Comparison of ENCODE assay signal across 17 mouse cellular contexts in genomic region chr5:66715498-66715931, GRCm38 (mm10). TPM values are rescaled to one million over a fixed set of nuclear protein-coding genes. Genes with fewer than 3 reads are reported as not detected.
DNase-seq lines count a peak whose midpoint lies in the region; ATAC-seq and TF ChIP-seq lines count a peak whose summit lies in the region.
"Had no signal": no experiment of that assay in that cellular context is flagged by ENCODE, and none has a peak within 500 bp of the region (broad histone marks: within the 10 kb centered on the region; RNA-seq: fewer than 3 reads in every experiment).

No protein-coding gene starts in this region.

- ATAC-seq in heart, embryonic 14.5 days (ENCODE audit: insufficient number of reproducible peaks, insufficient read depth, low FRiP score, low read depth): peak; percentile 58; the same call in 1 of the 2 replicates
- peak; percentile 52; the same call in 1 of the 2 replicates for ATAC-seq in lung, postnatal 0 days
- ATAC-seq in hindbrain, embryonic 13.5 days (ENCODE audit: low FRiP score): no peak
- no peak for ATAC-seq in forebrain, embryonic 15.5 days (replicated peaks)
- ATAC-seq: intestine, embryonic 16.5 days had no signal

- no peak for TF ChIP-seq CTCF in lung, postnatal 0 days (IDR thresholded peaks at IDR 0.05)

- peaks cover 7 to 10% of the 10 kb centered on the region in 2 experiments; a peak in 3 of 4 replicates for H3K4me1 ChIP-seq in heart, embryonic 14.5 days (ENCODE audit: control insufficient read depth in 2 of 2, insufficient read depth in 2 of 2, low read length in 2 of 2)
- peaks cover 6% of the 10 kb centered on the region; the same call in 1 of the 2 replicates for H3K4me1 ChIP-seq in lung, postnatal 0 days (ENCODE audit: insufficient read depth, low read depth, low read length)
- 0 out of 2 replicates have a peak, but pooled peaks cover 2% of the 10 kb centered on the region for H3K4me1 ChIP-seq in hindbrain, embryonic 13.5 days (replicated peaks)
- H3K4me1 ChIP-seq in forebrain, embryonic 15.5 days: peaks cover under 1% of the 10 kb centered on the region; the same call in 1 of the 2 replicates
- H3K4me1 ChIP-seq: liver, embryonic 13.5 days had no signal

- 6% methylated on average over 4 of the region's 4 CpGs for WGBS in heart, embryonic 14.5 days
- 47% methylated on average over 4 of the region's 4 CpGs for WGBS in lung, postnatal 0 days
- whole genome bisulfite sequencing in hindbrain, embryonic 13.5 days: 45% methylated on average over 4 of the region's 4 CpGs
- 52% methylated on average over 4 of the region's 4 CpGs for WGBS in forebrain, embryonic 15.5 days

- peaks cover 70% of the 10 kb centered on the region for H3K27me3 ChIP-seq in heart, embryonic 14.5 days (ENCODE audit: control insufficient read depth, insufficient read depth, low read length)
- H3K27me3 ChIP-seq in lung, postnatal 0 days (replicated peaks; ENCODE audit: insufficient read depth, low read length): no peaks in the 10 kb centered on the region
- no peaks in the 10 kb centered on the region for H3K27me3 ChIP-seq in hindbrain, embryonic 13.5 days
- no peaks in the 10 kb centered on the region for H3K27me3 ChIP-seq in forebrain, embryonic 15.5 days
- H3K27me3 ChIP-seq: liver, embryonic 13.5 days had no signal

- peak; percentile 98 for TF ChIP-seq EP300 in lung, postnatal 0 days (IDR thresholded peaks at IDR 0.05)

- H3K9ac ChIP-seq in heart, embryonic 14.5 days (ENCODE audit: low read length): no peak overlapping the region
- H3K9ac ChIP-seq in lung, postnatal 0 days (replicated peaks; ENCODE audit: low read depth): no peak overlapping the region
- H3K9ac ChIP-seq in hindbrain, embryonic 13.5 days: no peak overlapping the region
- H3K9ac ChIP-seq in forebrain, embryonic 15.5 days (replicated peaks): no peak overlapping the region
- H3K9ac ChIP-seq: hindbrain, embryonic 14.5 days; limb, embryonic 13.5 days; liver, embryonic 13.5 days had no signal

- intact Hi-C loops in heart, postnatal 25 days (cut with DNase I): no loop called here

- no peak overlapping the region for H3K4me3 ChIP-seq in heart, embryonic 14.5 days (ENCODE audit: control insufficient read depth in 1 of 2, insufficient read depth in 1 of 2, low read depth in 1 of 2, low read length in 2 of 2)
- H3K4me3 ChIP-seq in lung, postnatal 0 days (ENCODE audit: low read depth, low read length): no peak overlapping the region
- no peak overlapping the region for H3K4me3 ChIP-seq in hindbrain, embryonic 13.5 days
- no peak overlapping the region for H3K4me3 ChIP-seq in forebrain, embryonic 15.5 days
- H3K4me3 ChIP-seq: forebrain, embryonic 10.5 days; limb, embryonic 13.5 days; liver, embryonic 13.5 days had no signal

- no peaks in the 10 kb centered on the region for H3K36me3 ChIP-seq in heart, embryonic 14.5 days (ENCODE audit: control insufficient read depth, insufficient read depth, low read length)
- no peaks in the 10 kb centered on the region for H3K36me3 ChIP-seq in lung, postnatal 0 days (ENCODE audit: insufficient read depth, low read length)
- H3K36me3 ChIP-seq in hindbrain, embryonic 13.5 days: no peaks in the 10 kb centered on the region
- no peaks in the 10 kb centered on the region for H3K36me3 ChIP-seq in forebrain, embryonic 15.5 days
- H3K36me3 ChIP-seq: forebrain, embryonic 10.5 days; limb, embryonic 13.5 days; liver, embryonic 13.5 days had no signal

- peak; percentile 35 for DNase-seq in heart, adult 8-10 months (ENCODE audit: low spot score)
- DNase-seq in heart, postnatal 25 days (ENCODE audit: low spot score): no peak
- peak; percentile 31 for DNase-seq in 3T3-L1 (ENCODE audit: low read depth, low spot score)
- DNase-seq in lung, postnatal 0 days (ENCODE audit: low spot score): peak; percentile 62
- no peak for DNase-seq in frontal cortex, postnatal 14 days (ENCODE audit: low spot score in 2 of 2)
- DNase-seq: cerebellum, adult 2 months; liver, embryonic 13.5 days; right cerebral cortex, postnatal 4 days; thymus, adult 2 months had no signal

- no peak overlapping the region for H3K4me2 ChIP-seq in heart, embryonic 14.5 days (ENCODE audit: low read length)
- H3K4me2 ChIP-seq in lung, postnatal 0 days (replicated peaks; ENCODE audit: low read depth, low read length): no peak overlapping the region
- no peak overlapping the region for H3K4me2 ChIP-seq in hindbrain, embryonic 13.5 days
- H3K4me2 ChIP-seq in forebrain, embryonic 15.5 days (replicated peaks): no peak overlapping the region
- H3K4me2 ChIP-seq: hindbrain, embryonic 14.5 days; limb, embryonic 13.5 days; liver, embryonic 13.5 days had no signal

- 0 out of 2 replicates have a peak, but pooled peaks cover 2% of the 10 kb centered on the region for H3K9me3 ChIP-seq in heart, embryonic 14.5 days (ENCODE audit: control insufficient read depth, low read length)
- no peaks in the 10 kb centered on the region for H3K9me3 ChIP-seq in lung, postnatal 0 days (ENCODE audit: low read length)
- H3K9me3 ChIP-seq in hindbrain, embryonic 13.5 days: no peaks in the 10 kb centered on the region
- no peaks in the 10 kb centered on the region for H3K9me3 ChIP-seq in forebrain, embryonic 15.5 days
- H3K9me3 ChIP-seq: forebrain, embryonic 10.5 days; limb, embryonic 13.5 days; liver, embryonic 13.5 days had no signal

- no peak overlapping the region for H3K27ac ChIP-seq in heart, embryonic 14.5 days (replicated peaks in 1 of 2; ENCODE audit: control insufficient read depth in 1 of 2, insufficient read depth in 1 of 2, low read depth in 2 of 2, low read length in 2 of 2)
- peak overlapping the region; percentile 52 for H3K27ac ChIP-seq in lung, postnatal 0 days (ENCODE audit: low read length)
- no peak overlapping the region for H3K27ac ChIP-seq in hindbrain, embryonic 13.5 days
- no peak overlapping the region for H3K27ac ChIP-seq in forebrain, embryonic 15.5 days (replicated peaks)
- H3K27ac ChIP-seq: forebrain, embryonic 10.5 days; hindbrain, embryonic 14.5 days; limb, embryonic 13.5 days; liver, embryonic 13.5 days had no signal

RNA-seq across cellular contexts. Expression of gene Limch1, which starts 30.1 kb away (rescaled TPM):
- 100 to 1,000 TPM; 278 to 326 (median 303) TPM for total RNA-seq in heart, adult 8-10 months (2022)
- 100 to 1,000 TPM; 210 to 274 TPM for total RNA-seq in heart, postnatal 25 days (2021)
- 28.2 and 30.9 TPM in 2 replicates for polyA plus RNA-seq in heart, embryonic 14.5 days (2014; fragmentation: Nextera tagmentation; extraction: Ambion mirVana)
- 368 and 398 TPM in 2 replicates for polyA plus RNA-seq in lung, postnatal 0 days (2015; fragmentation: Nextera tagmentation; extraction: Ambion mirVana)
- 49.0 and 52.0 TPM in 2 replicates for polyA plus RNA-seq in hindbrain, embryonic 13.5 days (2015; fragmentation: Nextera tagmentation; extraction: Ambion mirVana)
- 84.3 and 85.1 TPM in 2 replicates for polyA plus RNA-seq in forebrain, embryonic 15.5 days (2015; fragmentation: Nextera tagmentation; extraction: Ambion mirVana)
- total RNA-seq: granulocyte monocyte progenitor cell, adult 5-6 weeks had no signal

RNA-seq across cellular contexts. Expression of gene Uchl1, which starts 39.6 kb away (rescaled TPM):
- total RNA-seq in heart, adult 8-10 months (2022): 1 to 10 TPM; 5.5 to 9.9 (median 8.5) TPM
- total RNA-seq in heart, postnatal 25 days (2021): 1 to 10 TPM; 7.4 to 8.2 TPM
- polyA plus RNA-seq in heart, embryonic 14.5 days (2014; fragmentation: Nextera tagmentation; extraction: Ambion mirVana): 113 and 147 TPM in 2 replicates
- 18.3 and 18.8 TPM in 2 replicates for polyA plus RNA-seq in lung, postnatal 0 days (2015; fragmentation: Nextera tagmentation; extraction: Ambion mirVana)
- 1,231 and 1,258 TPM in 2 replicates for polyA plus RNA-seq in hindbrain, embryonic 13.5 days (2015; fragmentation: Nextera tagmentation; extraction: Ambion mirVana)
- polyA plus RNA-seq in forebrain, embryonic 15.5 days (2015; fragmentation: Nextera tagmentation; extraction: Ambion mirVana): 1,253 and 1,277 TPM in 2 replicates

Comparison
In these comparisons a context has a peak if more than half of its experiments do, and no peak if none do; other contexts are left out.
1. DNase-seq: peak in heart, adult 8-10 months (single experiment), 3T3-L1 (single experiment) and lung, postnatal 0 days (single experiment); none in heart, postnatal 25 days (single experiment) and frontal cortex, postnatal 14 days (0 of 2).
2. ATAC-seq: peak in heart, embryonic 14.5 days (single experiment) and lung, postnatal 0 days (single experiment); none in hindbrain, embryonic 13.5 days (single experiment) and forebrain, embryonic 15.5 days (single experiment).